Mouse (Mus musculus): ENCODE data around the gene Cracr2b. TPM values are rescaled to one million over a fixed set of nuclear protein-coding genes. Genes with fewer than 3 reads are reported as not detected.

The Cracr2b gene
- polyA plus RNA-seq, 1 experiment from 2014 or later = 23.7 TPM

- H3K4me3 ChIP-seq (ENCODE audit: low read length) = no peak overlapping the region
- no peak overlapping the region for H3K27ac ChIP-seq (ENCODE audit: low read length)
- no peak overlapping the region for H3K9ac ChIP-seq (replicated peaks; ENCODE audit: low read length)
- peaks cover 3% of the 10 kb centered on the region for H3K4me1 ChIP-seq (ENCODE audit: insufficient read depth, low read length)
- ATAC-seq (ENCODE audit: low FRiP score, low TSS enrichment) = no peak
- H3K9me3 ChIP-seq (ENCODE audit: low read length) = no peaks in the 10 kb centered on the region
- H3K4me2 ChIP-seq (replicated peaks; ENCODE audit: low read depth, low read length) = no peak overlapping the region
- WGBS = 70% methylated on average over 4 of the region's 4 CpGs
- no peaks in the 10 kb centered on the region for H3K27me3 ChIP-seq (ENCODE audit: insufficient read depth, low read length)
- no peaks in the 10 kb centered on the region for H3K36me3 ChIP-seq (ENCODE audit: insufficient read depth, low read length)
Observed at GRCm38 (mm10) chr7:141423811-141424210, 37.1 kb upstream of the Cracr2b start.

GRCm38 (mm10) chr7:141426948-141427730 is 33.8 kb upstream of the Cracr2b start:
- ATAC-seq (ENCODE audit: low FRiP score, low TSS enrichment) = no peak
- no peak overlapping the region for H3K4me3 ChIP-seq (ENCODE audit: low read length)
- H3K4me1 ChIP-seq (ENCODE audit: insufficient read depth, low read length) = peaks cover 14% of the 10 kb centered on the region
- no peak overlapping the region for H3K27ac ChIP-seq (ENCODE audit: low read length)
- H3K9ac ChIP-seq (replicated peaks; ENCODE audit: low read length) = no peak overlapping the region
- no peaks in the 10 kb centered on the region for H3K27me3 ChIP-seq (ENCODE audit: insufficient read depth, low read length)
- H3K36me3 ChIP-seq (ENCODE audit: insufficient read depth, low read length) = peaks cover 20% of the 10 kb centered on the region
- no peaks in the 10 kb centered on the region for H3K9me3 ChIP-seq (ENCODE audit: low read length)
- WGBS = 80% methylated on average over 12 of the region's 12 CpGs
- no peak overlapping the region for H3K4me2 ChIP-seq (replicated peaks; ENCODE audit: low read depth, low read length)

- no peaks in the 10 kb centered on the region for H3K9me3 ChIP-seq (ENCODE audit: low read length)
- no peak overlapping the region for H3K4me3 ChIP-seq (ENCODE audit: low read length)
- 52% methylated on average over 5 of the region's 5 CpGs for WGBS
- no peak overlapping the region for H3K27ac ChIP-seq (ENCODE audit: low read length)
- no peak for ATAC-seq (ENCODE audit: low FRiP score, low TSS enrichment)
- H3K4me1 ChIP-seq (ENCODE audit: insufficient read depth, low read length) = peaks cover 14% of the 10 kb centered on the region
- H3K9ac ChIP-seq (replicated peaks; ENCODE audit: low read length) = no peak overlapping the region
- peaks cover 33% of the 10 kb centered on the region for H3K36me3 ChIP-seq (ENCODE audit: insufficient read depth, low read length)
- no peaks in the 10 kb centered on the region for H3K27me3 ChIP-seq (ENCODE audit: insufficient read depth, low read length)
- H3K4me2 ChIP-seq (replicated peaks; ENCODE audit: low read depth, low read length) = peak overlapping the region; percentile 37
Observed at GRCm38 (mm10) chr7:141428701-141429100, 32.2 kb upstream of the Cracr2b start.

DNA sequence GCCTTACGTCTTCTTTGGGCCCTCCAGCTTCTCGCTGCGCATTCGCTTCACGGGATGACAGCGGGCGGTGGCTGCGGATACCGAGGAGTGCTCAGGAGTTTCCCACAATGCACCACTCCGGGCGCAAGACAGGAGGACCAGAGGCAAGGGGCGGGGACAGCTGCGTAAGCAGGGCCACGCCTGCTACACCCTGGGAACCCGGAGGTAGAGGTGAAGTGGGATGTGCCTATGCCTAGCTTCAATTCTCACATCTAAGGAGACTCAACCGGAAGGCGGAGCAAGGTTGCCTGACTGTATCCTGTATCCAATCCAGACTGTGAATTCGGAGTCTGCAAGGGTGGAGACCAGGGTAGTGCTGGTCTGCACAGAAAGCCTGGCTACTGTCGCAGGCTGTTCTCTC is 31.6 kb upstream of the Cracr2b start, which contains the start of gene Cend1:
Cend1 (minus strand) TSS at position 182 of the 400 bp plus-strand sequence.
- H3K4me1 ChIP-seq (ENCODE audit: insufficient read depth, low read length) = peaks cover 20% of the 10 kb centered on the region
- H3K27me3 ChIP-seq (ENCODE audit: insufficient read depth, low read length) = no peaks in the 10 kb centered on the region
- H3K9me3 ChIP-seq (ENCODE audit: low read length) = no peaks in the 10 kb centered on the region
- H3K36me3 ChIP-seq (ENCODE audit: insufficient read depth, low read length) = peaks cover 34% of the 10 kb centered on the region
- H3K9ac ChIP-seq (replicated peaks; ENCODE audit: low read length) = 0 out of 2 replicates have a peak within 1 kb of the TSS, but pooled peaks have one; percentile 22
- H3K4me2 ChIP-seq (replicated peaks; ENCODE audit: low read depth, low read length) = peak within 1 kb of the TSS; percentile 37
- 4% methylated on average over 19 of the region's 19 CpGs for WGBS
- peak; percentile 72 for ATAC-seq (ENCODE audit: low FRiP score, low TSS enrichment)
- H3K4me3 ChIP-seq (ENCODE audit: low read length) = peak within 1 kb of the TSS; percentile 2; the same call in 1 of the 2 replicates
- H3K27ac ChIP-seq (ENCODE audit: low read length) = no peak within 1 kb of the TSS; the same call in 1 of the 2 replicates

GRCm38 (mm10) chr7:141429840-141430584 is 30.9 kb upstream of the Cracr2b start:
- H3K27me3 ChIP-seq (ENCODE audit: insufficient read depth, low read length) = no peaks in the 10 kb centered on the region
- H3K27ac ChIP-seq (ENCODE audit: low read length) = no peak overlapping the region; the same call in 1 of the 2 replicates
- peak; percentile 3; the same call in 1 of the 2 replicates for ATAC-seq (ENCODE audit: low FRiP score, low TSS enrichment)
- H3K9me3 ChIP-seq (ENCODE audit: low read length) = no peaks in the 10 kb centered on the region
- no peak overlapping the region for H3K9ac ChIP-seq (replicated peaks; ENCODE audit: low read length)
- no peak overlapping the region for H3K4me3 ChIP-seq (ENCODE audit: low read length)
- peaks cover 27% of the 10 kb centered on the region for H3K4me1 ChIP-seq (ENCODE audit: insufficient read depth, low read length)
- peak overlapping the region; percentile 37; the same call in 1 of the 2 replicates for H3K4me2 ChIP-seq (replicated peaks; ENCODE audit: low read depth, low read length)
- 62% methylated on average over 9 of the region's 9 CpGs for WGBS
- H3K36me3 ChIP-seq (ENCODE audit: insufficient read depth, low read length) = peaks cover 34% of the 10 kb centered on the region

GRCm38 (mm10) chr7:141430585-141431240 is 30.2 kb upstream of the Cracr2b start:
- no peaks in the 10 kb centered on the region for H3K9me3 ChIP-seq (ENCODE audit: low read length)
- no peak overlapping the region for H3K27ac ChIP-seq (ENCODE audit: low read length)
- no peak for ATAC-seq (ENCODE audit: low FRiP score, low TSS enrichment)
- no peak overlapping the region for H3K9ac ChIP-seq (replicated peaks; ENCODE audit: low read length)
- peaks cover 34% of the 10 kb centered on the region for H3K36me3 ChIP-seq (ENCODE audit: insufficient read depth, low read length)
- H3K4me2 ChIP-seq (replicated peaks; ENCODE audit: low read depth, low read length) = no peak overlapping the region
- no peak overlapping the region for H3K4me3 ChIP-seq (ENCODE audit: low read length)
- peaks cover 32% of the 10 kb centered on the region for H3K4me1 ChIP-seq (ENCODE audit: insufficient read depth, low read length)
- WGBS = 94% methylated on average over 9 of the region's 9 CpGs
- H3K27me3 ChIP-seq (ENCODE audit: insufficient read depth, low read length) = no peaks in the 10 kb centered on the region

DNA sequence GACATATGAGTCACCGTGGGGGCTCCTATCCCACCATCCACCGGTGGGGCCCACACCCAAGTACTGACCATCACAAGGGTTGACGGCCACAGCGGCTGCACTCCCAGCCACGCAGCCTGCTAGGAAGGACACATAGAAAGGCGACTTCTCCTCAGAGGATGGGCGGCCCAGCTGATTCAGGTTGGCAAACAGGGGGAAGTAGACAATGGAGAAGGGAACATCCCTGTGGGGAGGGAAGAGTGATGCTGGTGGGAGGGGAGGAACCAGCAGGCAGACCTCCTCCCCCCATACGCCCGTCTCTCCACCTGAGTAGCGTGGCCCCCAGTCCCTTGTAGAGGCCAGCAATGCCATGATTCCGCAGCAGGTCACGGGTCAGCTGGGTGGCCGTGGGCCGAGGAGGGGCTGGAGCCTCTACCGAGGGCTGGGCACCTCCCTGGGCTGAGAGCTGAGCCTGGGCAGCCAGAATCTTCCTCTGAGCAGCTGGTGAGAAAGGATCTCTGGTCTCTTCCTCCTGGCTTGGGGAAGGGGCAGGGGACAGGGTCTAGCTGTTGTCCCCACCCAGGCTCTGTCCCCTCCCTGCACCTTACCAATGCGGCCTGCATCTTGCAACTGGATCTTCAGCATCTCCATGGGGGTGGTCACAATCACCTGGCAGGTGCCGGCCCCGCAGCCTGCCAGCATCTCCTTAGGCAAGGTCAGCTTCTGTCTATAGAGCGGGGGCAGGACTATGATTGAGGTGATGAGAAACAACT is 29.3 kb upstream of the Cracr2b start:
- no peaks in the 10 kb centered on the region for H3K27me3 ChIP-seq (ENCODE audit: insufficient read depth, low read length)
- no peak overlapping the region for H3K4me3 ChIP-seq (ENCODE audit: low read length)
- WGBS = 91% methylated on average over 19 of the region's 19 CpGs
- peaks cover 41% of the 10 kb centered on the region for H3K4me1 ChIP-seq (ENCODE audit: insufficient read depth, low read length)
- H3K4me2 ChIP-seq (replicated peaks; ENCODE audit: low read depth, low read length) = no peak overlapping the region
- ATAC-seq (ENCODE audit: low FRiP score, low TSS enrichment) = no peak
- no peak overlapping the region for H3K27ac ChIP-seq (ENCODE audit: low read length)
- H3K36me3 ChIP-seq (ENCODE audit: insufficient read depth, low read length) = peaks cover 34% of the 10 kb centered on the region
- H3K9ac ChIP-seq (replicated peaks; ENCODE audit: low read length) = no peak overlapping the region
- no peaks in the 10 kb centered on the region for H3K9me3 ChIP-seq (ENCODE audit: low read length)

- Histone ChIP-seq H3K27ac (ENCODE audit: low read length) (no peak overlapping the region), H3K4me2 (replicated peaks; ENCODE audit: low read depth, low read length) (no peak overlapping the region), H3K36me3 (ENCODE audit: insufficient read depth, low read length) (peaks cover 34% of the 10 kb centered on the region), H3K4me1 (ENCODE audit: insufficient read depth, low read length) (peaks cover 46% of the 10 kb centered on the region), H3K27me3 (ENCODE audit: insufficient read depth, low read length) (no peaks in the 10 kb centered on the region), H3K9me3 (ENCODE audit: low read length) (no peaks in the 10 kb centered on the region), H3K4me3 (ENCODE audit: low read length) (no peak overlapping the region), H3K9ac (replicated peaks; ENCODE audit: low read length) (no peak overlapping the region)
- ATAC-seq (ENCODE audit: low FRiP score, low TSS enrichment) = no peak
- WGBS = 55% methylated on average over 8 of the region's 8 CpGs
Observed at GRCm38 (mm10) chr7:141432186-141432611, 28.7 kb upstream of the Cracr2b start.

Measured in kidney, embryonic 16.5 days (tissue).